Mouse (Mus musculus): ENCODE measurements around the gene Stx5a. TPM values are rescaled to one million over a fixed set of nuclear protein-coding genes. Genes with fewer than 3 reads are reported as not detected.

Gene Stx5a
- total and polyA plus RNA-seq, 2 experiments, result 43.5 to 62.1 TPM

DNA sequence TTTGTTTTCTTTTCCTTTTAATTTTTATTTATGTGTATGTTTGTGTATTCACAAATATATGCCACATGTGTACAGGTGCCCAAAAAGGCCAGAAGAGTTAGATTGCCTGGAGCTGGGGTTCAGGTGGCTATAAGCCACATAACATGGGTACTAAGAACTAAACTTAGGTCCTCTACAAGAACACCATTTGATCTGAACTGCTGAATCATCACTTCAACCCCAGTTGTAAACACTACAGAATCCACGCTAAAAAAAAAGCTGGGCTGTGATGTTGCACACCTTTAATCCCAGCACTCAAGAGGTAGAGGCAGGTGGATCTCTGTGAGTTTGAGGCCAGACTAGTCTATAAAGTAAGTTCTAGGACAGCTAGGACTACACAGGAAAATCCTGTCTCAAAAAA, 19.8 kb upstream of the Stx5a start:
- Histone ChIP-seq H3K9ac (ENCODE audit: low read depth, low read length) (no peak overlapping the region), H3K4me3 (ENCODE audit: insufficient read depth, low read depth, low read length) (no peak overlapping the region), H3K27ac (replicated peaks; ENCODE audit: insufficient read depth, low read depth, low read length) (no peak overlapping the region), H3K79me2 (ENCODE audit: control insufficient read depth, insufficient read depth, low read length) (no peaks in the 10 kb centered on the region; the same call in 1 of the 2 replicates), H3K36me3 (ENCODE audit: control insufficient read depth, insufficient read depth, low read length) (peaks cover 24% of the 10 kb centered on the region), H3K4me1 (ENCODE audit: control insufficient read depth, insufficient read depth, low read length) (peaks cover 9% of the 10 kb centered on the region; the same call in 1 of the 2 replicates), H3K27me3 (ENCODE audit: control insufficient read depth, insufficient read depth, low read length) (no peaks in the 10 kb centered on the region)
- TF ChIP-seq CTCF (IDR thresholded peaks at IDR 0.05; ENCODE audit: low read depth, low read length), result no peak
- TF ChIP-seq POLR2A (IDR thresholded peaks at IDR 0.05; ENCODE audit: extremely low read depth, insufficient read depth, low read length), result no peak
- DNase-seq (ENCODE audit: extremely low read depth, low read depth, low spot score), result no peak
- 47% methylated on average over 1 of the region's 1 CpGs for WGBS

DNA sequence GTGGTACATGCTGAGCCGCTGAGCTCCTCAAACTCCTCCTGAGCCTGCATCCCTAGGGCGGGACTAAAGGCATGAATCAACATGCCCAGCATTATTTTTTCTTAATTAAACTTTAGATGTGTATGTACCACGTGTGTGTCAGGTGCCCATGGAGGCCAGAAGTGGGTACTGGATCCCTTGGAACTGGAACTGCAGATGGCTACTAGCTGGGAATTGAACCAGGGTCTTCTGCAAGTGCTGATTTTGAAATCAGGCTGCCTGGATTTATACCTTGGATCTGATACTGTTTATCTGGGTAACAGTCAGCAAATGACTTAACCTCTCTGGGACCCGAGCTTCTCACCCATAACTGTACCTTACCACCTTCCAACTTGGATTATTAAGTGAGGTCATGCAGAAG, 19.2 kb upstream of the Stx5a start:
- Histone ChIP-seq H3K4me1 (ENCODE audit: control insufficient read depth, insufficient read depth, low read length) (peaks cover 9% of the 10 kb centered on the region; the same call in 1 of the 2 replicates), H3K36me3 (ENCODE audit: control insufficient read depth, insufficient read depth, low read length) (peaks cover 31% of the 10 kb centered on the region), H3K27ac (replicated peaks; ENCODE audit: insufficient read depth, low read depth, low read length) (no peak overlapping the region), H3K9ac (ENCODE audit: low read depth, low read length) (peak overlapping the region; percentile 9; the same call in 1 of the 2 replicates), H3K27me3 (ENCODE audit: control insufficient read depth, insufficient read depth, low read length) (no peaks in the 10 kb centered on the region), H3K79me2 (ENCODE audit: control insufficient read depth, insufficient read depth, low read length) (no peaks in the 10 kb centered on the region), H3K4me3 (ENCODE audit: insufficient read depth, low read depth, low read length) (no peak overlapping the region)
- DNase-seq (ENCODE audit: extremely low read depth, low read depth, low spot score), result no peak
- TF ChIP-seq POLR2A (IDR thresholded peaks at IDR 0.05; ENCODE audit: extremely low read depth, insufficient read depth, low read length), result no peak
- TF ChIP-seq CTCF (IDR thresholded peaks at IDR 0.05; ENCODE audit: low read depth, low read length), result no peak
- 54% methylated on average over 4 of the region's 4 CpGs for WGBS

DNA sequence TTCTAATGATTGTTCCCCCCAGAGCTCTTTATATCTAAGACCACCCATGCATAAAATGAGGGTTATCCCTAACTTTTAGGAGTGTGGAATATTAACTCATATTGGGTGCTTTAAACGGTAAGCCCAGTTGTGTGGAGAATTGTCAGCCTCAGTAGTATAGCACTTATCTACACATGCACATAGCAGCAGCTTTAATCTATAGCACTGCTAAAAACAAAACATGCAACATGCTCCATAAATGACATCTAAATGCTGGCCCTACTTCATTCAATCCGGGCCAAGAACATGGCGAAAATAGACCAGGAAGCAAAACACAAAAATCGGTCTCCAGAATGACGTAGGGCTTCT, 18.7 kb upstream of the Stx5a start:
- Histone ChIP-seq H3K79me2 (ENCODE audit: control insufficient read depth, insufficient read depth, low read length) (no peaks in the 10 kb centered on the region), H3K36me3 (ENCODE audit: control insufficient read depth, insufficient read depth, low read length) (peaks cover 31% of the 10 kb centered on the region), H3K4me3 (ENCODE audit: insufficient read depth, low read depth, low read length) (peak overlapping the region; percentile 90), H3K9ac (ENCODE audit: low read depth, low read length) (peak overlapping the region; percentile 89), H3K27ac (replicated peaks; ENCODE audit: insufficient read depth, low read depth, low read length) (peak overlapping the region; percentile 76), H3K27me3 (ENCODE audit: control insufficient read depth, insufficient read depth, low read length) (no peaks in the 10 kb centered on the region), H3K4me1 (ENCODE audit: control insufficient read depth, insufficient read depth, low read length) (peaks cover 9% of the 10 kb centered on the region; the same call in 1 of the 2 replicates)
- WGBS, result 0% methylated on average over 5 of the region's 5 CpGs
- no peak for DNase-seq (ENCODE audit: extremely low read depth, low read depth, low spot score)
- TF ChIP-seq CTCF (IDR thresholded peaks at IDR 0.05; ENCODE audit: low read depth, low read length) (no peak), POLR2A (IDR thresholded peaks at IDR 0.05; ENCODE audit: extremely low read depth, insufficient read depth, low read length) (no peak)

DNA sequence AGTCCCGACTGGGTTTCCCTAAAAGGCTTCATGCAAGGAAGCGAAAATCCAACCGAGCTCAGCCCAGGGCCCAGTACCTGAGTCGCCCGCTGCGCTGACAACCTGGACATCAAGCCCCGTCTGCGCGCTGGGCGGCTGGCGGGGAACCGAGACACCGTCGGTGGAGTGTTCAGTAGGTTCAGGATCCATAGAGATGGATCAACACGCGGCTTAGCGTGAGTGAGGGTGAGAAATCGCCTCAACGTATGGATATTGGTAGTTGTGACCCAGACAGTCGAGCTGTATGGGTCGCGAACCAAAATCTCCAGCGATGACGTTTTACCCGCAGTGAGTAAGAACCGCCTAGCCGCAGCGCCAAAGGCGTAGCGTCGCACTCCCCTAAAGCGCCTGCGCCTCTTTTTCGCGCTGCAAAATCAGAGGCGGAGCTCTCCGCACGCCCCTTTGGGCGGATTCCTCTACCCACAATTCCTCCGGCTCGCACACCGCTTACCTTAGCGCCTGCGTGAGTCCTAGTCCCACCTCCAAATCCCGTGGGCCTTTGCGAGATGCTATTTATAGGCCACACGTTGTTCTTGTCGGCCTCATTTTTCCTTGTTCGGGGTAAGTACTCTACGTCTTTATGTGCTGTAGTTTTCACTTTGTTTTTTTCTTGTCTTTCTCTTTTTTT, 18.2 kb upstream of the Stx5a start, which contains the start of gene Slc3a2:
Slc3a2 (minus strand) TSS at position 463 of the 667 bp plus-strand sequence.
- H3K4me1 ChIP-seq (ENCODE audit: control insufficient read depth, insufficient read depth, low read length), result peaks cover 9% of the 10 kb centered on the region; the same call in 1 of the 2 replicates
- no peaks in the 10 kb centered on the region for H3K27me3 ChIP-seq (ENCODE audit: control insufficient read depth, insufficient read depth, low read length)
- peak; percentile 97 for DNase-seq (ENCODE audit: extremely low read depth, low read depth, low spot score)
- TF ChIP-seq POLR2A (IDR thresholded peaks at IDR 0.05; ENCODE audit: extremely low read depth, insufficient read depth, low read length) (peak; percentile 56), CTCF (IDR thresholded peaks at IDR 0.05; ENCODE audit: low read depth, low read length) (no peak)
- peak within 1 kb of the TSS; percentile 76 for H3K27ac ChIP-seq (replicated peaks; ENCODE audit: insufficient read depth, low read depth, low read length)
- H3K79me2 ChIP-seq (ENCODE audit: control insufficient read depth, insufficient read depth, low read length), result no peaks in the 10 kb centered on the region
- H3K36me3 ChIP-seq (ENCODE audit: control insufficient read depth, insufficient read depth, low read length), result peaks cover 31% of the 10 kb centered on the region
- H3K9ac ChIP-seq (ENCODE audit: low read depth, low read length), result peak within 1 kb of the TSS; percentile 91
- H3K4me3 ChIP-seq (ENCODE audit: insufficient read depth, low read depth, low read length), result peak within 1 kb of the TSS; percentile 90
- WGBS, result under 1% methylated on average over 50 of the region's 50 CpGs

DNA sequence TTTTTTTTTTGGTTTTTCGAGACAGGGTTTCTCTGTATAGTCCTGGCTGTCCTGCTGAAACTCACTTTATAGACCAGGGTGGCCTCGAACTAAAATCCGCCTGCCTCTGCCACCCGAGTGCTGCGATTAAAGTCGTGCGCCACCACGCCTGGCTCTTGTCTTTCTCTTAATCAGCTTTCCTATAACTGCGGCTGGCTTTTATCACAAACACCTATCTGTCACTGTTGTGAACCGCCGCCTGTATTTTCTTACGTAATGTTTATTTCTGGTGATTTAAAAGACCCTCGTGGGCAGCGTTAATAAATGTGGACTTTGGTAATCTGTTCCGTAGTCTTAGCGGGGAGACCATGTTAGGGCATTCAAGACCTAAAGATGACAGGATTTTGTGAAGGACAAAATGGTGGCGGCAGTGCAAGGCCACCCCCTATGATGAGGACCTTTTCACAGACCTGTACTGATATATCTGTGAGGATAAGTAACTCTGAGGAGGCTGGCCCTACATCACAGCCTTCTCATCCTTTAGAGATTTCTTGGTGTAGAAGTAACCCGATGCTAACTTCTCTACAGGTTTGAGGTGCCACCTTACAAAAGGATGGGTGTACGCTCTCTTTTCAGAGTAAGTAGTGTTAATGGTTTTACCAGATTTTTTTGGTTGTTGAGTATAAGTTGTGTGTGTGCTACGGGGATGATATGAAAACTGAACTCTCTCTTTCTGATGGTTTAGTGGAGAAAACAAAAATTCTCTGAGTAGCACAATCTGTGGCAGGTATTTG, 17.5 kb upstream of the Stx5a start:
- Histone ChIP-seq H3K4me1 (ENCODE audit: control insufficient read depth, insufficient read depth, low read length) (peaks cover 9% of the 10 kb centered on the region; the same call in 1 of the 2 replicates), H3K27me3 (ENCODE audit: control insufficient read depth, insufficient read depth, low read length) (no peaks in the 10 kb centered on the region), H3K27ac (replicated peaks; ENCODE audit: insufficient read depth, low read depth, low read length) (peak overlapping the region; percentile 67), H3K36me3 (ENCODE audit: control insufficient read depth, insufficient read depth, low read length) (peaks cover 31% of the 10 kb centered on the region), H3K4me3 (ENCODE audit: insufficient read depth, low read depth, low read length) (peak overlapping the region; percentile 81), H3K79me2 (ENCODE audit: control insufficient read depth, insufficient read depth, low read length) (no peaks in the 10 kb centered on the region), H3K9ac (ENCODE audit: low read depth, low read length) (peak overlapping the region; percentile 91)
- TF ChIP-seq CTCF (IDR thresholded peaks at IDR 0.05; ENCODE audit: low read depth, low read length) (no peak), POLR2A (IDR thresholded peaks at IDR 0.05; ENCODE audit: extremely low read depth, insufficient read depth, low read length) (no peak)
- DNase-seq (ENCODE audit: extremely low read depth, low read depth, low spot score), result no peak
- 1% methylated on average over 20 of the region's 20 CpGs for WGBS
